Mouse (Mus musculus) T-helper 17 cell (primary cell): ENCODE measurements around the gene Lrrc31.

Source experiments
- in situ Hi-C, 2 experiments: fragments of 300-600 bp; cut with MboI, MseI; formaldehyde crosslinking; loops; 1 replicate in 1 of 2; 2 replicates in 1 of 2; pipeline ENCODE4 v1.15.1; 2025; ENCODE audit warnings: high pct_unique_total_duplicates in 2 of 2

Lrrc31 gene

DNA sequence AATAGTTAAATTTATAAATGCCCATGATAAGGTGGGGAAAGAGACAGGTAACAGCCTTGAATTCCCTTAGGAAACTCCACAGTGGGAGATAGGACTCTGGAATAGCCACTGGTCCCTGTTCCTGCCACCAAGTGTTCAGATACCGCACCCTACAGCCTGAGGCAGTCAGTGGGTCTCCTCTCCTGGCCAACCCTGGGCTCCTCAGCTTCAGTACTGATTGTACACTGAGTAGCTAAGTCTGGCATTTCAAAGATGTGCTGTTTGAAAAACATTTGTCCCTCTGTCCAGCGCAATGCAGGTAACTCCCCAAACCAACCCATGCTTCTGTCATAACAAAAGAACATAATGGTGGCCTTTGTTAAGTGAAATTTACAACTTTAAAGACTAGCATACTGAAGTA, 4.0 kb downstream of the Lrrc31 start:
- in situ Hi-C loops, result no loop called here

DNA sequence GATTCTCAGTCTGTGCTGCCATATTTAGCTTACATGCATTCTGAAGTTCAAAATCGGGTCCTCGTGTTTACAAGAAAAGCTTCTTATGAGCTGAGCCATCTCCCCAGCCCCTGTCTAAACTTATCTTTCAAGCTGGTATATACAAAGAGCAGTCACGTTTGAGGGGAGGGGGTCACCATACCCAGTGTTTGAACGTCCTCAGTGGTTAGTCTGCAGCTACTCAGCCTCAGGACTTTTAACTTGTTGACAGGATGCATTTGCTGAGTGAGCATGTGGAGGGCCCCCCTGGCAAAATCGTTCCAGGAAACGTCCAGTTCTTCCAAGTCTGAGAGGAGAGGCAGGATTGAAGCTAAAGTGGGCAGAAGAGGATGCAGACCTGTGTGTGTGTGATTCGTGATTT, 8.7 kb downstream of the Lrrc31 start:
- in situ Hi-C loops, result no loop called here

GRCm38 (mm10) chr3:30687216-30687615, 12.4 kb downstream of the Lrrc31 start:
- in situ Hi-C loops, result no loop called here

DNA sequence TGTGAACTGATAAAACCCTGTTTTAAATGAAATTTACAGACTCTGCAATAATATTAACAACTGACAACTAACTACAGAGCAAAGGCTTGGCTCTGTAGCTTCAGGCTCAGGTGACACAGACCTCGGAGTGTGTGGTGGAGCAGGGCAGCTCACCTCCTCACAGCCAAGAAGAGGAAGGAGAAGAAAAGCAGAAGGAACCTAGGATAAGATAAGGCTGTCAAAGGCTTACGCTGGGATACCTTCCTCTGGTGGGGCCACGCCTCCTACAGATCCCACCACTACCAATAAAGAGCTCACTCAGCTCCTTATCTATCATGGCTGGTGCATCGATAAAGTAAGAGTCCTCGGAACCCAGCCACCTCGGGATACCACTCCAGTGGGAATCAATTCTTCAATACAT, 16.5 kb downstream of the Lrrc31 start:
- in situ Hi-C loops, result no loop called here

GRCm38 (mm10) chr3:30658486-30658885, 41.2 kb downstream of the Lrrc31 start:
- in situ Hi-C loops, result no loop called here

GRCm38 (mm10) chr3:30655937-30656336, 43.7 kb downstream of the Lrrc31 start:
- in situ Hi-C loops, result no loop called here

DNA sequence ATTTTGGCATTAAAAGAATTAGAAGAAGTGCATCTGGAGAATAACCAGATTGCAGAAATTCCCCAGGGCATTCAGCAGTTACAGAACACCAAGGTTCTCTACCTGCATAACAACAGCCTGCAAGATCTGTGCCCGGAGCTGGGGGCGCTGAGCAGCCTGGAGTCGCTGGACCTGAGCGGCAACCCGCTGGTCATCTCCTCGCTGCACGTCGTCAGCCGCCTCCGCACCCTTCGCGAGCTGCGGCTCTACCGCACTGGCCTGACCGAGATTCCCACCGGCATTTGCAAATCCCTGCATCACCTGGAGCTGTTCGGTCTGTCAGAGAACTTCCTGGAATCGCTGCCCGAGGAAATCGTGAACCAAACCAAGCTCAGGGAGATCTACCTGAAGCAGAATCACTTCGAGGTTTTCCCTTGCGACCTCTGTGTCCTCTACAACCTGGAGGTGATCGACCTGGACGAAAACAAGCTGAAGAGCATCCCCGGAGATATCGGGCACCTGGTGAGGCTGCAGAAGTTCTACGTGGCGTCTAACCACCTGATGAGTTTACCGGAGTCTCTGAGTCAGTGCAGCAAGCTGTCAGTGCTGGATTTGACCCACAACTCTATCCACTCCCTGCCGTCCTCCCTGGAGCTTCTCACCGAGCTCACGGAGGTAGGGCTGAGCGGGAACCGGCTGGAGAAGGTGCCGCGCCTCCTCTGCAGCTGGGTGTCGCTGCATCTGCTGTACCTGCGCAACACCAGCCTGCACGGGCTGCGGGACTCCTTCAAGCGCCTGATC, 49.4 kb downstream of the Lrrc31 start:
- in situ Hi-C loops, result no loop called here

GRCm38 (mm10) chr3:30648466-30648865, 51.2 kb downstream of the Lrrc31 start:
- in situ Hi-C loops, result loop anchor here in 1 of 2 experiments (10.0 kb wide), 1 partner anchor 744 kb away; no protein-coding TSS in a partner anchor

DNA sequence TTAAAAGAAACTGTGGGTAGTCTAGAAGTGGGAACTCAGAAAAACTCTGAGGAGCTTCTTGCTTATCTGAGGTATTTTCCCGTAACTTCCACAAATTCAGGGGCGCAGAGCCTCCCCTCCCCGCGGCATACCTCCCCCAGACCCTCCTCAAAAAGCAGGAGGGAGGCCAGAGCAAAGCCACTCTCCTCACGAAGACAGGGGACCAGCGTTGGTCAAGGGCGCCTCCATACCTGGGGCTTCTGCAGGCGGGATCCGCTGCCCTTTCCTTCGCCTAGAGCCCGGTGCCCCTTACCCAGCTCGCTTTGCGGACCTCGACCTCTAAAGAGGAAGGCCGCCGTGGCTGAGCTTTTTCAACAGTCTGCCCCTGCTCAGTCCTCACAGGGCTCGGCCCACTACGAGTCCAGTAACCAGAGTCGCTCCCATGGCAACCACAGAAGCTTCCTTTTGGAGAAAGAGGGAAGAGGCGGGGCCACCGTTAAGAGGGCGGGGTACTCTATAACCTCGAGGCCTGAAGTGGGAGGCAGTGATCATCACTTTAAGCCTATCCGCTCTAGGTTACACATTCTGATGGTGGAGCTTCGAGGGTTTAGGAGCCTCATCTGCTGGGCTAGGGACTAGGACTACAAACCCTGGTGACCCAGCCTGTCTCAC, 52.1 kb downstream of the Lrrc31 start, which contains the start of gene Lrrc34:
Gene Lrrc34 (minus strand): TSS at position 430 of the 651 bp plus-strand sequence.
- in situ Hi-C loops, result loop anchor here in 1 of 2 experiments (10.0 kb wide), 1 partner anchor 743 kb away; no protein-coding TSS in a partner anchor

GRCm38 (mm10) chr3:30646761-30647160, 52.9 kb downstream of the Lrrc31 start:
- in situ Hi-C loops, result loop anchor here in 1 of 2 experiments (10.0 kb wide), 1 partner anchor 742 kb away; no protein-coding TSS in a partner anchor

GRCm38 (mm10) chr3:30644207-30644606, 55.4 kb downstream of the Lrrc31 start, which contains the start of gene Lrriq4:
Gene Lrriq4, plus strand, starts transcription at chr3:30644507.
- in situ Hi-C loops, result loop anchor here in 1 of 2 experiments (10.0 kb wide), 1 partner anchor 739 kb away; no protein-coding TSS in a partner anchor

DNA sequence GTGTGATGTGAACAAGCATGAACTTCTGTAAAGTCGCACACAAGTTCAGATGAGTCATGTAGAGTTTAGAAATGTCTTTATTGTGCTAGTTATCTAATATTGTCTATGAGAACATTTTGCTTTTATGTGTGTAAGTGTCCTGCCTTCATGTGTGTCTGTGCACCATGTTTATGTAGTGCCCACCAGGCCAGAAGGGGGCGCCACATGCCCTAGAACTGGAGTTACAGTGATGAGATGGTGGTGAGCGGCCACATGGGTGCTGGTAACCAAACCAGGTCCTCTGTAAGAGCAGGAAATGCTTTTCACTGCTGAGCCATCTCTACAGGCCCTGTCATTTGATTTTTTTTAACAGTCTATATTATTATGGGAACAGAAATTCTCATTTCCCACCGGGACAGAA, 64.0 kb downstream of the Lrrc31 start:
- in situ Hi-C loops, result no loop called here

- in situ Hi-C loops, result no loop called here
These were observed 66.0 kb downstream of the Lrrc31 start for GRCm38 (mm10) chr3:30633681-30634080.
